Mouse (Mus musculus) kidney, adult 11 months (tissue): ENCODE data around the gene 4930550C14Rik.

Experiments used
- DNase-seq: peaks from one replicate; pipeline ENCODE4 v3.0.0; 2022

The 4930550C14Rik gene

GRCm38 (mm10) chr9:53404753-53405722 is 2.9 kb downstream of the 4930550C14Rik start:
- DNase-seq = peak; percentile 69

- DNase-seq = no peak
Observed at GRCm38 (mm10) chr9:53408548-53408947, 6.4 kb downstream of the 4930550C14Rik start.

- peak; percentile 57 for DNase-seq
Observed at GRCm38 (mm10) chr9:53408953-53409361, 6.8 kb downstream of the 4930550C14Rik start.

- no peak for DNase-seq
Observed at GRCm38 (mm10) chr9:53409427-53409826, 7.3 kb downstream of the 4930550C14Rik start.

- no peak for DNase-seq
Observed at GRCm38 (mm10) chr9:53422133-53422896, 20.2 kb downstream of the 4930550C14Rik start.

GRCm38 (mm10) chr9:53426726-53427125 is 24.6 kb downstream of the 4930550C14Rik start:
- DNase-seq = no peak

GRCm38 (mm10) chr9:53427638-53428037 is 25.5 kb downstream of the 4930550C14Rik start:
- DNase-seq = no peak

GRCm38 (mm10) chr9:53435830-53436570 is 33.9 kb downstream of the 4930550C14Rik start:
- no peak for DNase-seq

- no peak for DNase-seq
Observed at GRCm38 (mm10) chr9:53450609-53451008, 48.5 kb downstream of the 4930550C14Rik start.

GRCm38 (mm10) chr9:53452038-53452437 is 49.9 kb downstream of the 4930550C14Rik start:
- DNase-seq = no peak

GRCm38 (mm10) chr9:53472806-53473518 is 70.8 kb downstream of the 4930550C14Rik start:
- no peak for DNase-seq
